14 mouse cellular contexts compared by ENCODE assay signal in genomic region chr12:83142507-83142906, GRCm38 (mm10).
DNase-seq lines count a peak whose midpoint lies in the region; ATAC-seq and TF ChIP-seq lines count a peak whose summit lies in the region.
"Had no signal": no experiment of that assay in that cellular context is flagged by ENCODE, and none has a peak within 500 bp of the region (broad histone marks: within the 10 kb centered on the region; RNA-seq: fewer than 3 reads in every experiment).

No protein-coding gene starts in this region.

- no peak for DNase-seq in heart, postnatal 25 days (ENCODE audit: low spot score)
- peak; percentile 51 for DNase-seq in left cerebral cortex, postnatal 4 days
- DNase-seq in left cerebral cortex, adult 11 months (ENCODE audit: low spot score), result no peak
- peak; percentile 31 for DNase-seq in brain, embryonic 14.5 days (ENCODE audit: low read depth)
- DNase-seq in embryo, embryonic 10.5 days (ENCODE audit: low spot score), result no peak
- no peak for DNase-seq in kidney, adult 8-10 months
- DNase-seq: kidney, adult 9 months; right cerebral cortex, postnatal 25 days; thymus, postnatal 14 days had no signal

- no peak for TF ChIP-seq CTCF in brain, embryonic 14.5 days (IDR thresholded peaks at IDR 0.05; ENCODE audit: borderline replicate concordance, extremely low read depth, insufficient read depth, insufficient read length)

- ATAC-seq in heart, embryonic 12.5 days (ENCODE audit: insufficient number of reproducible peaks, low FRiP score), result no peak
- ATAC-seq in liver, embryonic 15.5 days (ENCODE audit: insufficient read depth), result no peak
- ATAC-seq: forebrain, embryonic 16.5 days had no signal

- no peak overlapping the region for H3K4me3 ChIP-seq in heart, embryonic 12.5 days
- H3K4me3 ChIP-seq in liver, embryonic 15.5 days (replicated peaks), result no peak overlapping the region
- H3K4me3 ChIP-seq: embryonic facial prominence, embryonic 10.5 days; neural tube, embryonic 12.5 days had no signal

- H3K36me3 ChIP-seq in heart, embryonic 12.5 days, result no peaks in the 10 kb centered on the region
- no peaks in the 10 kb centered on the region for H3K36me3 ChIP-seq in liver, embryonic 15.5 days (replicated peaks)
- H3K36me3 ChIP-seq: embryonic facial prominence, embryonic 10.5 days; neural tube, embryonic 12.5 days had no signal

- intact Hi-C loops in heart, postnatal 25 days (cut with DNase I), result no loop called here
- intact Hi-C loops in left cerebral cortex, postnatal 4 days (cut with DNase I), result no loop called here

- no peak overlapping the region for H3K9ac ChIP-seq in heart, embryonic 12.5 days
- H3K9ac ChIP-seq in liver, embryonic 15.5 days, result 0 out of 2 replicates have a peak overlapping the region, but pooled peaks have one; percentile 16
- H3K9ac ChIP-seq: neural tube, embryonic 12.5 days had no signal

- WGBS in heart, embryonic 12.5 days, result 9% methylated on average over 2 of the region's 2 CpGs
- WGBS in liver, embryonic 15.5 days (ENCODE audit: insufficient replicate concordance), result 13% methylated on average over 2 of the region's 2 CpGs

- H3K4me1 ChIP-seq in heart, embryonic 12.5 days (replicated peaks), result peaks cover 59% of the 10 kb centered on the region
- peaks cover 44% of the 10 kb centered on the region for H3K4me1 ChIP-seq in liver, embryonic 15.5 days (replicated peaks)
- H3K4me1 ChIP-seq: embryonic facial prominence, embryonic 10.5 days; neural tube, embryonic 12.5 days had no signal

- H3K9me3 ChIP-seq in heart, embryonic 12.5 days (replicated peaks), result no peaks in the 10 kb centered on the region
- H3K9me3 ChIP-seq in liver, embryonic 15.5 days (replicated peaks), result no peaks in the 10 kb centered on the region
- H3K9me3 ChIP-seq: embryonic facial prominence, embryonic 10.5 days; neural tube, embryonic 12.5 days had no signal

- H3K27ac ChIP-seq in heart, embryonic 12.5 days (ENCODE audit: poor library complexity, severe bottlenecking), result peak overlapping the region; percentile 73
- H3K27ac ChIP-seq in liver, embryonic 15.5 days (replicated peaks), result peak overlapping the region; percentile 58
- H3K27ac ChIP-seq: embryonic facial prominence, embryonic 10.5 days; neural tube, embryonic 12.5 days had no signal

- no peaks in the 10 kb centered on the region for H3K27me3 ChIP-seq in heart, embryonic 12.5 days (replicated peaks)
- H3K27me3 ChIP-seq in liver, embryonic 15.5 days, result peaks cover 8% of the 10 kb centered on the region
- H3K27me3 ChIP-seq: neural tube, embryonic 12.5 days had no signal

- H3K4me2 ChIP-seq in heart, embryonic 12.5 days, result no peak overlapping the region
- peak overlapping the region; percentile 32 for H3K4me2 ChIP-seq in liver, embryonic 15.5 days
- H3K4me2 ChIP-seq: neural tube, embryonic 12.5 days had no signal

- no peak for TF ChIP-seq POLR2A in brain, embryonic 14.5 days (IDR thresholded peaks at IDR 0.05; ENCODE audit: borderline replicate concordance, extremely low read depth, insufficient read depth, insufficient read length, poor library complexity, severe bottlenecking)

Comparison
In these comparisons a context has a peak if more than half of its experiments do, and no peak if none do; other contexts are left out.
1. DNase-seq: peak in left cerebral cortex, postnatal 4 days (single experiment) and brain, embryonic 14.5 days (single experiment); none in heart, postnatal 25 days (single experiment), left cerebral cortex, adult 11 months (single experiment), embryo, embryonic 10.5 days (single experiment) and kidney, adult 8-10 months (0 of 2).